Mouse (Mus musculus): ENCODE measurements around the gene Rasa4. TPM values are rescaled to one million over a fixed set of nuclear protein-coding genes. Genes with fewer than 3 reads are reported as not detected.

The Rasa4 gene
- total and polyA plus RNA-seq, 3 experiments, result 1.4 to 2.5 TPM; not detected in 1

- DNase-seq (ENCODE audit: low read depth, low spot score), result peak; percentile 91
- Histone ChIP-seq H3K9ac (ENCODE audit: control insufficient read depth, low read depth, low read length, poor library complexity, severe bottlenecking) (peak overlapping the region; percentile 49), H3K27me3 (ENCODE audit: control insufficient read depth in 1 of 2, insufficient read depth in 2 of 2, low read length in 2 of 2) (no peaks in the 10 kb centered on the region)
- TF ChIP-seq SIN3A (IDR thresholded peaks at IDR 0.05; ENCODE audit: low read length), result peak; percentile 93
- TF ChIP-seq TAL1 (IDR thresholded peaks at IDR 0.05; ENCODE audit: low read length), result no peak
- peak; percentile 100 for TF ChIP-seq MYC (IDR thresholded peaks at IDR 0.05; ENCODE audit: low read depth, low read length)
- no peak for TF ChIP-seq EP300 (IDR thresholded peaks at IDR 0.05; ENCODE audit: low read depth in 1 of 2, low read length in 2 of 2)
- no peak for TF ChIP-seq KAT2A (conservative IDR thresholded peaks at IDR 0.05; ENCODE audit: low read depth, low read length)
- TF ChIP-seq POLR2A (IDR thresholded peaks at IDR 0.05; ENCODE audit: control insufficient read depth in 1 of 2, insufficient read depth in 1 of 2, low read depth in 1 of 2, low read length in 2 of 2, poor library complexity in 1 of 2), result peak; percentile 34 to 69; a peak in 1 of 4 replicates
- no peak for TF ChIP-seq ZMIZ1 (IDR thresholded peaks at IDR 0.05; ENCODE audit: low read depth, low read length)
- no peak for TF ChIP-seq ZKSCAN1 (IDR thresholded peaks at IDR 0.05; ENCODE audit: low read depth, low read length)
- TF ChIP-seq MXI1 (IDR thresholded peaks at IDR 0.05; ENCODE audit: low read depth, low read length), result peak; percentile 100
- TF ChIP-seq SMC3 (IDR thresholded peaks at IDR 0.05; ENCODE audit: low read depth, low read length), result peak; percentile 88
- peak; percentile 87 for TF ChIP-seq NRF1 (IDR thresholded peaks at IDR 0.05; ENCODE audit: insufficient read depth, low read depth, low read length, poor library complexity, severe bottlenecking)
- no peak for TF ChIP-seq MYB (IDR thresholded peaks at IDR 0.05; ENCODE audit: low read depth, low read length)
- 0 out of 2 replicates have a peak, but pooled peaks have one; percentile 17 for TF ChIP-seq TCF12 (IDR thresholded peaks at IDR 0.05; ENCODE audit: low read depth, low read length)
- TF ChIP-seq ZNF384 (IDR thresholded peaks at IDR 0.05; ENCODE audit: low read depth, low read length), result no peak
- no peak; the same call in 1 of the 2 replicates for TF ChIP-seq ETS1 (IDR thresholded peaks at IDR 0.05; ENCODE audit: low read depth, low read length)
- TF ChIP-seq MAX (IDR thresholded peaks at IDR 0.05; ENCODE audit: low read length), result peak; percentile 99
- TF ChIP-seq BHLHE40 (IDR thresholded peaks at IDR 0.05; ENCODE audit: borderline replicate concordance, low read depth, low read length), result peak; percentile 100
- TF ChIP-seq CTCF (IDR thresholded peaks at IDR 0.05 in 2 of 3, conservative IDR thresholded peaks at IDR 0.05 in 1 of 3; ENCODE audit: control insufficient read depth in 1 of 3, insufficient read depth in 1 of 3, low read depth in 2 of 3, low read length in 3 of 3, poor library complexity in 1 of 3, severe bottlenecking in 1 of 3), result peak; percentile 85 to 92 (median 90)
- TF ChIP-seq UBTF (IDR thresholded peaks at IDR 0.05; ENCODE audit: borderline replicate concordance, insufficient read depth, low read depth, low read length), result no peak
- TF ChIP-seq CHD2 (IDR thresholded peaks at IDR 0.05; ENCODE audit: low read length), result no peak
- TF ChIP-seq RCOR1 (IDR thresholded peaks at IDR 0.05; ENCODE audit: low read depth, low read length), result no peak
- TF ChIP-seq CHD1 (IDR thresholded peaks at IDR 0.05; ENCODE audit: low read depth, low read length), result no peak
- TF ChIP-seq ZC3H11A (IDR thresholded peaks at IDR 0.05; ENCODE audit: low read depth, low read length), result peak; percentile 70
- TF ChIP-seq POLR2AphosphoS5 (IDR thresholded peaks at IDR 0.05; ENCODE audit: borderline replicate concordance, low read depth, low read length), result no peak
- no peak for TF ChIP-seq JUND (IDR thresholded peaks at IDR 0.05; ENCODE audit: low read depth, low read length)
- peak; percentile 42; the same call in 1 of the 2 replicates for TF ChIP-seq NELFE (IDR thresholded peaks at IDR 0.05; ENCODE audit: low read depth, low read length)
- TF ChIP-seq HCFC1 (IDR thresholded peaks at IDR 0.05; ENCODE audit: low read depth, low read length), result no peak; the same call in 1 of the 2 replicates
- TF ChIP-seq GABPA (IDR thresholded peaks at IDR 0.05; ENCODE audit: low read depth, low read length), result no peak
- TF ChIP-seq USF1 (IDR thresholded peaks at IDR 0.05; ENCODE audit: low read depth, low read length), result peak; percentile 75
- TF ChIP-seq MAZ (IDR thresholded peaks at IDR 0.05; ENCODE audit: low read depth, low read length), result no peak
- no peak for TF ChIP-seq GATA1 (IDR thresholded peaks at IDR 0.05; ENCODE audit: low read depth, low read length)
- TF ChIP-seq MAFK (IDR thresholded peaks at IDR 0.05; ENCODE audit: borderline replicate concordance, low read depth, low read length), result no peak
- peak; percentile 64 for TF ChIP-seq RAD21 (IDR thresholded peaks at IDR 0.05; ENCODE audit: low read depth, low read length)
- TF ChIP-seq USF2 (IDR thresholded peaks at IDR 0.05; ENCODE audit: borderline replicate concordance in 1 of 2, insufficient read depth in 1 of 2, low read depth in 1 of 2, low read length in 2 of 2), result no peak
- TF ChIP-seq POLR2AphosphoS2 (IDR thresholded peaks at IDR 0.05; ENCODE audit: low read length), result no peak
- TF ChIP-seq TBP (IDR thresholded peaks at IDR 0.05; ENCODE audit: low read depth, low read length), result peak; percentile 20; the same call in 1 of the 2 replicates
- no peak for TF ChIP-seq E2F4 (IDR thresholded peaks at IDR 0.05; ENCODE audit: borderline replicate concordance, low read depth, low read length)
These were observed 18.5 kb downstream of the Rasa4 start for GRCm38 (mm10) chr5:136102099-136102820.

More at GRCm38 (mm10) chr5:136102099-136102820, 18.5 kb downstream of the Rasa4 start:
- Histone ChIP-seq H3K36me3 (ENCODE audit: control insufficient read depth in 1 of 2, insufficient read depth in 2 of 2, low read length in 2 of 2) (peaks cover 0 to 3% of the 10 kb centered on the region in 2 experiments; a peak in 1 of 4 replicates), H3K79me2 (ENCODE audit: control insufficient read depth, insufficient read depth, low read length, poor library complexity) (no peaks in the 10 kb centered on the region), H3K27ac (ENCODE audit: control insufficient read depth, low read depth, low read length) (no peak overlapping the region), H3K9me3 (replicated peaks; ENCODE audit: insufficient read depth, low read length) (no peaks in the 10 kb centered on the region), H3K4me3 (ENCODE audit: control insufficient read depth in 1 of 2, insufficient read depth in 1 of 2, low read depth in 2 of 2, low read length in 2 of 2) (peak overlapping the region; percentile 13 to 35), H3K4me1 (ENCODE audit: control insufficient read depth in 1 of 2, insufficient read depth in 2 of 2, low read length in 2 of 2) (peaks cover 0 to 11% of the 10 kb centered on the region in 2 experiments; a peak in 1 of 4 replicates)
